Mouse (Mus musculus): Measurements from ENCODE around the gene Pak3.
"Not testable (repeated sequence)": the region's sequence is repeated elsewhere in the genome, so short reads cannot be mapped to it uniquely, and the experiment has no call there.

The Pak3 gene

DNA sequence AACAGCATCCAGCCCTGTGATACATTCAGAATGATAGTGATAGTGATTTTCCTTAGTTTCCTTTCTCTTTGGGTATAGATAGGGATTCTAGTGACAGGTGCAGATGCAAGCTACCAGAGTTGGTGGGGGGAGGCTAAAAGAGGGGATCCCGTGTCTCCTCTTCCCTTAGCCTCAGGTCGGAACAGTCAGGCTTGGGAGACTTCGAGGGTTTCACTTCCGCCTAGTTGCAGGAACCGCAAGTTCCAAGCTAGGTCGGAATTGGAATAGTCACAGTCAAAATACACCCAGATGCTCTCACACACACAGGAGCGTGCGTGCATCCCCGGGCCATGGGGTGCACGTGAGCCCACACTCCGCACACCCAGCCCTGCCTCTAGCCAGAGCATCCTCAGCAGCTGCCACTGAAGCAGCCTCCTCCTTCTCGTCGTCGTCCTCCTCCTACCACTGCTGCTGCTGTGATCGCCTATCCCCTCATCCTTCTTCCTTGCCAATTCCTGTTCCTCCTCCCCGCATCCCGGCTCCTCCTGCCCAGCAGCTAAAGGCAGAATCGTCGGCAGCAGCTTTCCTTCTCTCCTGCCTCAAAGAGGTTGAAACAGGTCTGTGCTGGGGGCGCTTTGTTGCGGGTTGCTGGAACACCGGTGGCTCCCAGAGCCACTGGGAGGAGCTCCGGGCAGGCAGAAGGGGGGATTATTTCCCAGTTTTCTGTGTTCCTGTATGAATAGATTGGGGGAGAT is at the start of gene Pak3:
Gene Pak3, plus strand, starts transcription at position 424 of the 734 bp plus-strand sequence.
- DNase-seq = no peak

DNA sequence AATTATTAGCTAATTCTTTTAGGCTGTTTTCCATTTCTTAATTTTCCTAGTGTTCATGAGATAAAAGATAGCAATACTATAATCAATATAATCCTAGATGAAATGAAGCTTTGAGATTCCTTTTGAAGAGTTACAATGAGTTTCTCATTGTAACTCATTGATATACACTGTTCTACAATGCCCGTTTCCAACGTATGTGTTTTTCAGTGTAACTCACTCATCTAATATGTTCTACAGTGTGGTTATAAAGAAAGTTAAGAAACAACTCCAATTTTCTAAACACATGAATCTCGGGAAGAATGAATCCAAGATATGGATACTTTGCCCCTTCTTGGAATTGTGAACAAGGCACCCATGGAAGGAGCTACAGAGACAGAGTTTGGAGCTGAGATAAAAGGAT is 35.5 kb upstream of the Pak3 start:
- DNase-seq = peak; percentile 78 to 98

DNA sequence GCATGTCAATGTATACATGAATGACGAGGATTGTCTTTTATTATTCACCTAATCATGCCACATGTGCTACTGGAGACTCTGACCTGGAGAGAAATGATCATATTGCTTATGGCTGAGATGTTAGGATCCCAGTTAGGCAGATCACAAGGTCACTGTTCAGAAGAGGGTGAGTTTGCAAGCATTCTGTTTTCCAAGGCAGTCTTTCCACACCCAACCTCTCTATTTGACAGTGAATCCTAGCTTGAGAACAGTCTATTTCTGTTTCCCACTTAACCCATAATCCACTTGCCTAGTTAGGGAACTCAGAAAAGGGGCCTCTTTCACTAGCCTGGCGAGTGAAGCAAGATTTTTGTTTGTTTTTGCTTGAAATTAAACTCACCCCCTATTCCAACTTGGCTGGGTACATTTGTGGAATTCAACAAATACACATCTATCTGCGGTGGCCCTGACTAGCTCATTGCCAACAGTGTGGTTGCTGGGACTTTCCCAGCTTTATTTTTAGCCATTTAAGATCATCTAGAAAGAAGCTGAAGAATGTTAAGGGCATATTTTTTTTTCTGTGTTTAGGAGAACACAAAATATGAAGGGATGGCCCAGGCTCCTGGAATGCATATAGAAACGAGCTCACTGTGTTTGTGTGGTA is 17.2 kb upstream of the Pak3 start:
- no peak for DNase-seq

DNA sequence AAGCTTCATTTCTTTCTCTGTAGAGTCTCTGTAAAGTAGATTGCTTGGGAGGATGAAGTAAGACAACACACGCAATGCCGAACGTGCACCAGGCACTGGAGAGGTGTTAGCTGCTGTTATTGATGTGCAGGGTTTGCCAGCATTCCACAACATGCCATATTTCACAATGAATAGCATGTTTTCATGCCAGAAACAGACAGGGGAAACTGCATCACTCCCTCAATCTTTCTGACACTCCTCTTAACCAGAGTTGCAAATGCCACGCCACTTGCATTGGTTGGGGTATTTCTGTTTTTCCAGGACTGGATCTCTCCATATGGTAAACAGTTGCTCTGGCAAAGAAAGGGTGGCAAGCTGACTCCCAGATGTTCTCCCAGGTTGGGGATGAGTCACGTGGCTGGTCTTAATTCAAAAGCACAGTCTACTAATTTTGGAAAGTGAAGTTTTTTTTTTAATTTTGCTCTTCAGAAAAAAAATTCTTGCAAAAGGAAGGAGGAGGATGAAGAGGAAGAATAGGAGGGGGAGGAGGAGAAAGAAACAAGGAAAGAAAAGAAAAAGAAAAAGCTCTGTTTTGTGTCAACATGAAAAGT is 16.5 kb upstream of the Pak3 start:
- peak; percentile 2 to 6 for DNase-seq

DNA sequence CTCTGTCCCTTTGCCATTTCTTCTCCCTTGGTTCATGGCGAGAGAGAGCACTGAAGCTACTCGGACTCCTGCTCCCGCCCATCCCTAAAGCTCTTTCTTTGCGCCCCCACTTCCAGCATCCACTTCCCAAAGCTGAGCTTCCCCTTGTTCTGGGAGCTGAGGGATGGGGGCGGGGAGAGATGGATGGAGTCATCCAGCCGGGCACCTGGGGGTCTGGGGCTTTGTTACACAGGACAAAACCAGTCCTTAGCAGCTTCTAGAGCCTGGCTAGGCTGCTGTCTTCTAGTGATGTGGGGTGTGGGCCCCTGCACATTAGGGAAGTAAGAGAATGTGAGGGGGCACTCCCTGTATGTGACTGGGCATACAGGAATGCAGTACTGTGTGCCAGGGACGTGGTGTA is 526 bp downstream of the Pak3 start:
- peak; percentile 2 to 4 for DNase-seq

DNA sequence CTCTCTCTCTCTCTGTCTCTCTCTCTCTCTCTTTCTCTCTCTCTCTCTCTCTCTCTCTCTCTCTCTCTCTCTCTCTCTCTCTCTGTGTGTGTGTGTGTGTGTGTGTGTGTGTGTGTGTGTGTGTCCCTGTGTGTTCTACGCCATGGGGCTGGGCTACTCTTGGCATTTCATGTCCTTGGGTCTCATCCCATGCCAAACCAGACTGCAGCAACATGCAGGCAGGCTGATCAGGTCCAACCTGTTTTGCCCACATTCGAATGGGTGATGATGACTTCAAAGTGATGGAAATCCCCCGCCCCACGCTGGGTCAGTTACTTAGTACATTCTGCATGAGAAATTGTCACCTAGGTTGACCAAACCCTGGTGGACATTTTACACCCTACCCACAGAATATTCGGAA is 1.1 kb downstream of the Pak3 start:
- not testable (repeated sequence) for DNase-seq

DNA sequence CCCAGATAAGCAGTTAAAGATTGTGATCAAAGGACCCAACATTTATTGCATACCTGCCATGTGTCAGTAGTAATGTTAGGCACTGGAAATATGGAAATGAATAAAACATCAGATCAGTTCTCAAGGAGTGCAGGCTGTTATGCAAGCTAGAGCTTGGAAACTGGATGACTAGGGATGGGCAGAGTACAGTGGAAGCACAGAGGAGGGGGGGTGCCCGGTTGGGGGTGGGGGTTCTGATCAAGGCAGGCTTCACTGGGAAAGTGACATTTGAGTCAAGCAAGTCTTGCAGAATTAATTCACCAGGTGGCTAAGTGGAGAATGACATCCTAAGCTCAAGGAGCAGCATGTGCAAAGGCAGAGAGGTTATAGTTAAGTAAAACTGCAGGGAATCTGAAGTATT is 1.8 kb downstream of the Pak3 start:
- DNase-seq = no peak

DNA sequence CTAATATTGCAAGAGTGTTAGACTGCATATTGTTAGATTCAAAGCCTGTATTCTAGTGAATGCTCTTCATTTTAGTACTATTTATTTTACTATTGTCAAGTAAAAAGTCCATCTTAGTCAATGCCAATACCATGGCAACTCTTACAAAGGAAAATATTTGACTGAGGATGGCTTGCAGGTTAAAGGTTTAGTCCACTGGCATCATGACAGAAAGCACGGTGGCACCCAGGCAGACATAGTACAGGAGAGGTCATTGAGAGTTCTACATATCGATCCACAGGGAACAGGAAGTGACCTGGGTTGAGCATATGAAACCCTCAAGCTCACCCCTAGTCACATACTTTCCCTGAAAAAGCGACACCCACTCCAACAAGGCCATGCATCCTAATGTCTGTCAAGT is 13.9 kb downstream of the Pak3 start:
- DNase-seq = no peak

DNA sequence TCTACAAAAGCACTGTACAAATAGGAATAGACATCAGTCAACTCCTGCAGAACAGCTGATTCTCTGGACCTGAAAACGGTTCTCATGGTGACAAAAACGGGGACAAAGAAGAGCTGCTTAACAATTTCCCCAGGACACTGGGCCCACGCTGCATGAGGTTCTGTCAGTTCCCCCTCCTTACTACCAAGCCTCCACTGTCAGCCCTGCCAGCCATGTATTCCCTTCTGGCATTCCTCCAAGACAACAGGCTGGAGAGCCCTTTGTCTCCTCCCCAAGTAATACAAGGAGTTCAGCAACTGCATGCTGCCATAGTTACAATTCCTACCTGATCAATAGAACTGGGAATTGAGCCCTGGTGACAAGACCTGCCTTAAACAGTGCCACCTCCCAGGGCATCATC is 15.2 kb downstream of the Pak3 start:
- no peak for DNase-seq

DNA sequence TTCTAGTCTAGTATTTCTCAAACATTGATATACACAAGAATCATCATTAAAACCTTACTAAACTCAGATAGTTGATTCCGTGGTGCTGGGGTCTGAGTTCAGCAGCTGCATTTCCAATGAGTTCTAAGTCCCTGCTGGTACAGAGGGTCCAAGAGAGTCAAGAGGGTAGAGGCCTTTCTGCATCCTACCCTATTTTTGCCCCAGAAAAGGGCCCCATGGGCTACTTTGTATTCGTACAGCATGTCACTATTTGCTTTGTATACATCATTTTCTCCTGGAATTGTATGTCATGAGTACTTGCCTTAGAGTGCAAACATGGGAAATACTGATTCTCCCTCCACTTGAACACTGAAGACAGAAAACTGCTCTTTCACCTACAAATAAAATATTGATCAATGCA is 24.4 kb downstream of the Pak3 start:
- DNase-seq = no peak

DNA sequence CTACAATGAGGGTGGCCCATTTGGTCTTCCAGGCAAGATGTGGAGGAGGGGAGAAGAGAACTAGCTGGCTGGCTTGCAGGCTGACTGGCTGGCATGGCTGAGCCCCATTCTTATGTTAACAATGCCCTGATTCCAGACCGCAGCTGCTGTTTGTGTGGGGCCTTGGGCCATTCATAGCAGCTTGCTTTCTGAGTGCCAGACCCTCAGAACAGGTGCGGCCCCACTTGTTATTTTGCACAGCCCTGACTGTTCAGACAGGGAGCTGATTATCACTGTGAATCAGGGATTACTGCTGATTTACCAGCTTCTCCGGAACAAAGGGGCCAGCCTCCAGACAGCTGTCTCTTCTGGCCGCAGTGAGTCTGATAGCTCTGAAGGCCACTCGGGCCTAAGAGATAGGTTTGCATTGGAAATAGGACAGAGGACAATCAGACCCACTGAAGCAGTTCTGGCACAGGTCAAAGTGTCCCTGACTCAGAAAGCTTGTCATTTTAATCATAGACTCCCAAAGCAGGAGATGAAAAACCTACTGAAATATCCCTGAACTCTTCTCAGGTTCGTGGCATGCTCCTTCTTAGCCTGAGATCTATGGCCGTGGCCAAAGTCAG is 24.9 kb downstream of the Pak3 start:
- DNase-seq = no peak

DNA sequence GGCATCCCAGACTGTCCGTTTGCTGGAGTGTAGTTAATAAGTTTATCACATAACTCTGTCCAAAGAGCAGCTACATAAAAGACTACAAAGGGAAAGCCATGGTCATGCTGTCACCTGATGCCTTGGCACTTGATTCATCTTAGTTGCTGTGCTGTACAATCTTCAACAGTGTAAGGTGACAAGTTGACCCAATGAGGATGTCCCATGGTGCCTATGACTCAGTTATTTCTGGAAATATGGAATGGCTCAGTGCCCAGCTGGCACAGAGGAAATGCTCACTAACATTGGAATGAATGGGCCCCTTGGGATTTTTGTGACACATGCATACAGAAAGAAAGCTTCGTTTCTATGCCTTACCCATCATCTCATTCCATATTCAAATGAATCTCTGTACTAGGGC is 55.3 kb downstream of the Pak3 start:
- no peak for DNase-seq

DNA sequence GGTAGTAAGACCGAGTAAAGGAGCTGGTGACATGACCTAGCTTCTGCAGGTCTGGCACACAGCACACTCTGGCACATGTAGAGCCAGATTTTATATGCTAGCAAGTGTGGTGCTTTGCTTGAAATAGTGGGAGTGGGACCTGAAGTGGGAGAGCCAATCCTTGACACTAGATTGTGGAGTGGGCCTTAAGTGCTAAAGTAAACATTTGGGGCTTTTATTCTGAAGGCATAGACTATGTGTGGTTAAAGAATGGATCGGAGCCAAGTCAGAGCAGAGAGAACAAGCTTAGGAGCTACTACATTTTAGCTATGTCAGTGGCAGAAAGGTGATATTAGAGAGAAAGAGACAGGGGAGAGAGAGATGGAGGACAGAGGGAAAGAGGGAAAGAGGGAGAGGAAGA is 61.5 kb downstream of the Pak3 start:
- DNase-seq = no peak

DNA sequence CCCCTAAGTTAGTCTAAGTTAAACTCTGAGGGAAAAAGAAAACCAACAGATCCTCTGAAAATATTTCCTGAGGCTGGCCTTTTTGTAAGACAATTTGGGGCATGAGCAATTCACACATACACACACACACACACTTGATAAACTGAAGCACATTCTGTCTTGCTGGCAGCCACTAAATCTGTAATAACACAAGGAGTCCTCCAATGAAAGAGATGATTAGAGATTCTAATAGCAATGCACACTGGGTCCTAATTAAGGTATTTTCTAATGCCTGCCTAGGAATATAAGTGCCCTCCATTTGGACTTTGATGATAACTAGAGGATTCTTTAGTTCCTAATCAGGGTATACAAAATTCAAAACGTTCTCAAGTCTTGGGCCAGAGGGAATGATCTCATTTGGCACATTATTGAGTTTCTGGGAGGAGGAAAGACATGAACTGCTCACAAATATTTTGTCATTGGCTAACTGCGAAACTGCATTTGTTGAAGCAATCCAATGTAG is 62.1 kb downstream of the Pak3 start:
- DNase-seq = no peak

DNA sequence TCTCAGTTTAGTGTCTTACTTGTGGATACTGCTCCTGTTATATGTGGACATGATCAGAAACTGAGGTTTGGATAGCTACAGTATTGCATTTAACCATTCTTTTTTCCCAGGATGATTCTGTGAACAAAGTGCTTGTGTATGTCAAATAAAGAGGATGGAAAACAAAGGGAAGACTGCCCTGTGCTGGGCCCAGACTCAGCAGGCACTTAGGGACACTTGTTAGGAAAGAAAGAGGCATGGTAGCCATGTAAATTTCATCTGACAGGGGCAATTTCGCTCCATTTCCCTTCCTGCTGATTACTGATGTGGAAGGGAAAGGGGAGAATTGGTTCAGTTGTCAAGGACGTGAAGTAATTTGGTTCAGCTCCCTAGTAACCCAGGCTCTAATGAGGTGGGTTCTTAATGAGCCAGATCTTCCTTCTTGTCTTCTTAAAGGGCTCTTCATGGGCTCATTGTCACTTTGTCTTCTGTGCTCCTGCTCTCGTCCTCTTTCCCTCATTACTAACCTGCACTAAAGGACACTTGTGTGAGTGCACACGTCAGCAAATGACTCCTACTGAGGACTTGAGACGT is 88.6 kb downstream of the Pak3 start:
- no peak for DNase-seq

DNA sequence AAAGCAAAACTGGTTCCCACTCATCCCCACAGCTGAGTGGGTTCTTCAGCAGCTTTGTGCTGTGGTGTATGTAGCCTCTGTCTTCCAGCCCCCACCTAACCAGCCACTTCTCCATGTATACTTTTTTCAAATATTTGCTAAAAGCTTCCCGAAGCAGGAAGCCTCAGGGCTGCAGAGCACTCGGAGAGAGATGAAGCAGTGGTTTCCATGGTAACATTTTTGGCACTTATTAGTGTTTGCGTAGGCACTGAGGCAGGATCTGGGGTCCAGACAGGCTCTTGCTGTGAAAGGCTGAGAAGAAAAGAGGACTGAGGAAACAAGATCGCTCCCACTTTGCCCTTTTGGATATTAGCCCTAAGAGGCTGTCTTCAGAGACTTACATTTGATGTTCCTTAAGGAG is 100.3 kb downstream of the Pak3 start:
- DNase-seq = no peak

DNA sequence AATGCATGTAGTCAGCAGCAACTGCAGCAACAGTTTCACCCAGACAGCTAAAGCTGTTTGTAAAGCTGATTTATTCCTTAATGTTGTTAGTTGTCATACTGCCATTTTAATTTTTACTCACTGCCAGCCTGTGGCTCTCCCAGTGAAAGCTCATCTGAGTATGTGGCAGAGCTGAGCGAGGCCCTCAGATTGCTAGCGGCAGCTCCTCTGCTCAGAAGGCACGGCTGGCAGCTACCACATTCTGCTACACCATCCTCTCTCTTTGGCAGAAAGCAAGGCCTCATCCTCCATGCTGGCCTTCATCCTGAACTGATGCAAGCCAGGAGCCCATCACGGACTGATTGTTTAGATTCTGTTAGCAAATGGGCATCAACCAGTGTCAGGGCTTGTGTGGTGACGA is 109.4 kb downstream of the Pak3 start:
- no peak for DNase-seq

DNA sequence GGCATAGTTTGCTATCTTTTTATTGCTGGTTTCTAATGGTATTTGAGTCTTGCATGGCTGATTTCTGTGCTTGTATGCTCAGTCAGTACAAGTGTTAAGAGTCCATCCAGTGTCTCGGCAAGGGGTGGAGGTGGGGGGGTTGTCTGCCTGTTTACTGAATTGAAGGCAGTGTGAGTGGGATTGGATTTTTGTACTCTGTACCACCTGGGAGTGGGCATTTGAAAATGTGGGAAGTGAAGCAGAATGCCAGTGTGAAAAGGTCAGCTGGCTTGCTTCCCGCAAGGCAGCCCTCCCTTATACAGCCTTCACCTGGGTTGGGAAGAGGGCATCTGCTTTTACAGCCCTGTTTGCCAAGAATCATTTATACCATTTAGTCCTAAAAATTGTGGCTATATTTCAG is 125.5 kb downstream of the Pak3 start:
- no peak for DNase-seq

DNA sequence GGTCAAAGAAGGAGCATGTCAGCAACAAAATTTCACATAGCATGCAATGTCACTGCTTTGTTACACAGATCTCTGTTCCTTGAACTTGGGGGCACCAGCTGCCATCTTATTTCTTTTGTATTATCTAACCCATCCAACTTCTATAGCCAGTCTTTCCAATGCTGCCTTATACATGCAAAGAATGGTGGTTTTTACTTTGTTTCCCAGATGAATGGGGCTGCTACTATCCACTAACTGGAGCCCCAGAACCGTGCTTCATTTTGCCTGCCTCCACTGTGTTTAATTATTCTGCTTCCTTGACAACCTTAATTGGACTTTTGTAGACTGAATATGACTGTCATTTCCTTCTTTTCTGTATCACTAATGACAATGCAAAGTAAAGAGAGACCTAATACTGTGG is 126.4 kb downstream of the Pak3 start:
- no peak for DNase-seq

DNA sequence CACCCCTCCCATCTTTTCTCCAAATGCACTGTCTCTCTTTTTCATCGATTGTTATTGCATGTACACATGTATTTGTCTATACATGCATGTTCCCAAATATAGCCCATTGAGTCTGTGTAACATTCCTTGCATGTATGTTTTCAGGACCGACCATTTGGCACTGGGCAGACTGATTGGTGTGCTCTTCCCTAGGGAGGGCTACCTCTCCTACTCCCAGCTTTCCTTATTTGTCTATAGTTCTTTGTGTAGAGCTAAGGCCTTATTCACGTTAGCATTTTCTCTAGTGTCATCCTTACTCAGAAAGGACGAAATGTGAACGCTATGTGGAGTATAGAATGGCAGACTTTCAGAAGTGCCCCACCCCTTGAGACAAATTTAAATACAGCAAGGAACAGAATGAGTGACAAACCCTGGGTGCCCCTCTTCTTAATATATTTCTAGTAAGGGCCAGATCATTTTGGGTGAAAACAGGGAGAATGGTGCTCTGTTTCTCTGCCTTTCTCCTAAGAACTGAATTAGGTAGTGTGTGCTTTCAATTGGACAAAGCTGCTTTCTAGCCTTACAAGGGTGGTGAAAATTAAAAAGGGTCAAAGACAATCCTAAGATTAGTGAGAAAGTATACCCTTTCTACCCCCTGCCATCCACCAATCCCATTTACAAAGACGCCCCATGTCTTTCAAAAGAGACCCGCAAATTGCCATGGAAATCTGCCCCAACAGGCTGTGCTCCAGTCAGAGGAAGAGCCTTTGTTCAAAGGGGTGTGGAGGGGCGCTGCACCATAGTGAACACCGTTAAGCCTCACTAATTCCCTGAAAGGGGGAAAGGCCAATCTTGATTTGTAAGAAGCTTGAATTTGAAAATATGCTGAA is 136.2 kb downstream of the Pak3 start:
- no peak for DNase-seq

DNA sequence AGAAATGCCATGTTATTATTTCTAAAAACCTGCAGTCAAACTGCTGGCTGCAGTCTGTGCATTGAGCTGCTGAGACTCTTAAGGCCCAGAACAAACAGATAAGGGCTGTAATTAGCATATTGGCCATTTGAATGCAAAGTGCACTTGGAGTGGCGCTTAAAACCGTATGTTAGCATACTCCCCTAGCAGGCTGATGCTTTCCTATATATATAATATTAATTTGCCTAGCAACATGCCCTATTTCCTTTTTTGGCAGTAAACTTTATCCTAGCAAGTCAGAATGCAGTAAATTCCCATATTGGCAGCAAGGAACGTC is 136.7 kb downstream of the Pak3 start:
- DNase-seq = no peak
